In the genomic region with DNA sequence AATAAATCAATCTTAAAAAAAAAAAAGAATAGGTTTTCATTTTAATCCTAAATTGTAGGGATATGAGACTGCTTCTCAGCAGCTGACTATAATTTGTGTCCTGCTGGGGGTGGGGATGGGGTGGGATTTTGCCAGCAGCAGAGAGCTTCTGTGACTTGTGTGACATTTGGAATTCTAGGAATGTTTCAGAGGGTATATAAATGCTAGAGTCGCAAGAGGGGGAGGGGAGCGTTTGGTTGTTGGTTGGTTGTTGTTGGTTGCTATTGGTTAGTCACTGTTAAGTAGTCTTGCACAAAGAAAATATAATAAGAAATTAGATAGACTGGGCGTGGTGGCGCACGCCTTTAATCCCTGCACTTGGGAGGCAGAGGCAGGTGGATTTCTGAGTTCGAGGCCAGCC, we compare ENCODE assay signal across 20 mouse cellular contexts.
"Had no signal": no experiment of that assay in that cellular context is flagged by ENCODE, and none has a peak within 500 bp of the region (broad histone marks: within the 10 kb centered on the region; RNA-seq: fewer than 3 reads in every experiment).

No protein-coding gene starts in this region.

- H3K4me2 ChIP-seq: kidney, embryonic 15.5 days; limb, embryonic 12.5 days; liver, embryonic 12.5 days; liver, embryonic 15.5 days; midbrain, embryonic 12.5 days; midbrain, embryonic 15.5 days; neural tube, embryonic 12.5 days; neural tube, embryonic 15.5 days had no signal

- H3K36me3 ChIP-seq: kidney, embryonic 15.5 days; limb, embryonic 12.5 days; liver, embryonic 12.5 days; liver, embryonic 15.5 days; midbrain, embryonic 12.5 days; midbrain, embryonic 15.5 days; neural tube, embryonic 12.5 days; neural tube, embryonic 15.5 days had no signal

- DNase-seq: kidney, adult 18-20 months; kidney, postnatal 14 days; kidney, postnatal 4 days; liver; lung, adult 18-20 months; lung, postnatal 14 days; retina, postnatal 1 day; right cerebral cortex, postnatal 25 days; thymus, adult 18-20 months; thymus, postnatal 36 days had no signal

- H3K27me3 ChIP-seq: kidney, embryonic 15.5 days; limb, embryonic 12.5 days; liver, embryonic 12.5 days; liver, embryonic 15.5 days; midbrain, embryonic 12.5 days; midbrain, embryonic 15.5 days; neural tube, embryonic 12.5 days; neural tube, embryonic 15.5 days had no signal

- ATAC-seq: intestine, embryonic 16.5 days; liver, embryonic 12.5 days; midbrain, embryonic 15.5 days had no signal

- H3K9ac ChIP-seq: kidney, embryonic 15.5 days; limb, embryonic 12.5 days; liver, embryonic 12.5 days; liver, embryonic 15.5 days; midbrain, embryonic 12.5 days; midbrain, embryonic 15.5 days; neural tube, embryonic 12.5 days; neural tube, embryonic 15.5 days had no signal

- H3K9me3 ChIP-seq: kidney, embryonic 15.5 days; limb, embryonic 12.5 days; liver, embryonic 12.5 days; liver, embryonic 15.5 days; midbrain, embryonic 12.5 days; midbrain, embryonic 15.5 days; neural tube, embryonic 12.5 days; neural tube, embryonic 15.5 days had no signal

- H3K27ac ChIP-seq: kidney, embryonic 15.5 days; left cerebral cortex, adult 2 months; limb, embryonic 12.5 days; liver, embryonic 12.5 days; liver, embryonic 15.5 days; midbrain, embryonic 12.5 days; midbrain, embryonic 15.5 days; neural tube, embryonic 12.5 days; neural tube, embryonic 15.5 days had no signal

- H3K4me3 ChIP-seq: kidney, embryonic 15.5 days; left cerebral cortex, adult 2 months; limb, embryonic 12.5 days; liver, embryonic 12.5 days; liver, embryonic 15.5 days; midbrain, embryonic 12.5 days; midbrain, embryonic 15.5 days; neural tube, embryonic 12.5 days; neural tube, embryonic 15.5 days had no signal
